Mouse (Mus musculus): ENCODE results near the gene Cfap57. TPM values are rescaled to one million over a fixed set of nuclear protein-coding genes. Genes with fewer than 3 reads are reported as not detected.

Gene Cfap57
- polyA plus RNA-seq (2015; fragmentation: Nextera tagmentation; extraction: Ambion mirVana), result 2.1 and 2.3 TPM in 2 replicates

GRCm38 (mm10) chr4:118620279-118620966 is at the start of gene Cfap57, which contains the start of gene Ebna1bp2:
Cfap57 (minus strand) TSS chr4:118620777.
Ebna1bp2 (plus strand) TSS chr4:118620799.
- H3K9me3 ChIP-seq, result no peaks in the 10 kb centered on the region
- H3K4me1 ChIP-seq, result peaks cover 12% of the 10 kb centered on the region
- H3K4me3 ChIP-seq, result peak within 1 kb of the TSS; percentile 62
- peak within 1 kb of the TSS; percentile 94 for H3K4me2 ChIP-seq
- peaks cover 19% of the 10 kb centered on the region for H3K36me3 ChIP-seq (replicated peaks)
- H3K27me3 ChIP-seq (replicated peaks), result no peaks in the 10 kb centered on the region
- WGBS, result under 1% methylated on average over 31 of the region's 41 CpGs
- H3K27ac ChIP-seq, result peak within 1 kb of the TSS; percentile 65
- ATAC-seq (replicated peaks), result peak; percentile 94
- H3K9ac ChIP-seq, result peak within 1 kb of the TSS; percentile 64

GRCm38 (mm10) chr4:118658652-118659051 is 38.1 kb upstream of the Cfap57 start, which contains the start of gene Olfr62:
Olfr62 (plus strand) TSS chr4:118658952.
- Histone ChIP-seq H3K4me2 (no peak within 1 kb of the TSS), H3K9ac (no peak within 1 kb of the TSS), H3K4me1 (no peaks in the 10 kb centered on the region), H3K4me3 (no peak within 1 kb of the TSS), H3K27me3 (replicated peaks) (no peaks in the 10 kb centered on the region), H3K9me3 (no peaks in the 10 kb centered on the region), H3K27ac (no peak within 1 kb of the TSS), H3K36me3 (replicated peaks) (no peaks in the 10 kb centered on the region)
- ATAC-seq (replicated peaks), result no peak

- Histone ChIP-seq H3K27me3 (replicated peaks) (no peaks in the 10 kb centered on the region), H3K4me3 (no peak overlapping the region), H3K4me2 (no peak overlapping the region), H3K4me1 (no peaks in the 10 kb centered on the region), H3K9ac (no peak overlapping the region), H3K27ac (no peak overlapping the region), H3K36me3 (replicated peaks) (no peaks in the 10 kb centered on the region), H3K9me3 (no peaks in the 10 kb centered on the region)
- WGBS, result 7% methylated on average over 2 of the region's 2 CpGs
- ATAC-seq (replicated peaks), result no peak
These were observed 24.7 kb upstream of the Cfap57 start for GRCm38 (mm10) chr4:118645234-118645633.

GRCm38 (mm10) chr4:118642346-118643190 is 22.0 kb upstream of the Cfap57 start:
- Histone ChIP-seq H3K4me1 (no peaks in the 10 kb centered on the region), H3K9ac (no peak overlapping the region), H3K27ac (no peak overlapping the region), H3K36me3 (replicated peaks) (no peaks in the 10 kb centered on the region), H3K4me2 (no peak overlapping the region), H3K9me3 (no peaks in the 10 kb centered on the region), H3K4me3 (no peak overlapping the region), H3K27me3 (replicated peaks) (no peaks in the 10 kb centered on the region)
- ATAC-seq (replicated peaks), result no peak
- WGBS, result 44% methylated on average over 20 of the region's 20 CpGs

GRCm38 (mm10) chr4:118630261-118630660 is 9.7 kb upstream of the Cfap57 start:
- no peaks in the 10 kb centered on the region for H3K9me3 ChIP-seq
- no peak for ATAC-seq (replicated peaks)
- no peak overlapping the region for H3K4me3 ChIP-seq
- no peak overlapping the region for H3K4me2 ChIP-seq
- no peak overlapping the region for H3K27ac ChIP-seq
- H3K27me3 ChIP-seq (replicated peaks), result no peaks in the 10 kb centered on the region
- 83% methylated on average over 5 of the region's 5 CpGs for WGBS
- no peak overlapping the region for H3K9ac ChIP-seq
- peaks cover 30% of the 10 kb centered on the region for H3K36me3 ChIP-seq (replicated peaks)
- H3K4me1 ChIP-seq, result no peaks in the 10 kb centered on the region

- ATAC-seq (replicated peaks), result no peak
- no peaks in the 10 kb centered on the region for H3K9me3 ChIP-seq
- H3K36me3 ChIP-seq (replicated peaks), result peaks cover 27% of the 10 kb centered on the region
- peak overlapping the region; percentile 62 for H3K4me3 ChIP-seq
- H3K4me1 ChIP-seq, result peaks cover 12% of the 10 kb centered on the region
- no peaks in the 10 kb centered on the region for H3K27me3 ChIP-seq (replicated peaks)
- no peak overlapping the region for H3K27ac ChIP-seq
- 91% methylated on average over 9 of the region's 9 CpGs for WGBS
- no peak overlapping the region for H3K9ac ChIP-seq
- peak overlapping the region; percentile 94 for H3K4me2 ChIP-seq
These were observed 1.2 kb upstream of the Cfap57 start for GRCm38 (mm10) chr4:118621781-118622180.

- ATAC-seq (replicated peaks), result no peak; the same call in 1 of the 2 replicates
- H3K9me3 ChIP-seq, result no peaks in the 10 kb centered on the region
- peak overlapping the region; percentile 94 for H3K4me2 ChIP-seq
- no peaks in the 10 kb centered on the region for H3K27me3 ChIP-seq (replicated peaks)
- WGBS, result under 1% methylated on average over 23 of the region's 23 CpGs
- peaks cover 12% of the 10 kb centered on the region for H3K4me1 ChIP-seq
- H3K4me3 ChIP-seq, result peak overlapping the region; percentile 62
- peak overlapping the region; percentile 64 for H3K9ac ChIP-seq
- no peak overlapping the region for H3K27ac ChIP-seq
- peaks cover 22% of the 10 kb centered on the region for H3K36me3 ChIP-seq (replicated peaks)
These were observed 367 bp upstream of the Cfap57 start for GRCm38 (mm10) chr4:118620967-118621320.

- Histone ChIP-seq H3K36me3 (replicated peaks) (no peaks in the 10 kb centered on the region), H3K9ac (no peak overlapping the region), H3K4me2 (no peak overlapping the region), H3K27me3 (replicated peaks) (no peaks in the 10 kb centered on the region), H3K4me3 (no peak overlapping the region), H3K9me3 (no peaks in the 10 kb centered on the region), H3K27ac (no peak overlapping the region), H3K4me1 (no peaks in the 10 kb centered on the region)
- WGBS, result 78% methylated on average over 11 of the region's 11 CpGs
- ATAC-seq (replicated peaks), result no peak
These were observed 5.2 kb downstream of the Cfap57 start for GRCm38 (mm10) chr4:118615412-118615811.

GRCm38 (mm10) chr4:118612619-118613018 is 8.0 kb downstream of the Cfap57 start:
- Histone ChIP-seq H3K27ac (no peak overlapping the region), H3K4me2 (no peak overlapping the region), H3K4me3 (no peak overlapping the region), H3K9ac (no peak overlapping the region), H3K27me3 (replicated peaks) (no peaks in the 10 kb centered on the region), H3K9me3 (no peaks in the 10 kb centered on the region), H3K36me3 (replicated peaks) (no peaks in the 10 kb centered on the region), H3K4me1 (no peaks in the 10 kb centered on the region)
- no peak for ATAC-seq (replicated peaks)
- 26% methylated on average over 11 of the region's 11 CpGs for WGBS

- Histone ChIP-seq H3K9ac (no peak overlapping the region), H3K4me1 (no peaks in the 10 kb centered on the region), H3K4me2 (no peak overlapping the region), H3K27me3 (replicated peaks) (no peaks in the 10 kb centered on the region), H3K4me3 (no peak overlapping the region), H3K9me3 (no peaks in the 10 kb centered on the region), H3K27ac (no peak overlapping the region), H3K36me3 (replicated peaks) (no peaks in the 10 kb centered on the region)
- WGBS, result 69% methylated on average over 3 of the region's 3 CpGs
- no peak for ATAC-seq (replicated peaks)
These were observed 10.7 kb downstream of the Cfap57 start for GRCm38 (mm10) chr4:118609836-118610235.

GRCm38 (mm10) chr4:118604065-118604464 is 16.5 kb downstream of the Cfap57 start:
- no peak for ATAC-seq (replicated peaks)
- H3K36me3 ChIP-seq (replicated peaks), result no peaks in the 10 kb centered on the region
- no peak overlapping the region for H3K4me3 ChIP-seq
- H3K4me2 ChIP-seq, result no peak overlapping the region
- no peak overlapping the region for H3K9ac ChIP-seq
- no peaks in the 10 kb centered on the region for H3K9me3 ChIP-seq
- H3K4me1 ChIP-seq, result no peaks in the 10 kb centered on the region
- H3K27me3 ChIP-seq (replicated peaks), result no peaks in the 10 kb centered on the region
- WGBS, result 71% methylated on average over 4 of the region's 4 CpGs
- no peak overlapping the region for H3K27ac ChIP-seq

- 2% methylated on average over 7 of the region's 7 CpGs for whole genome bisulfite sequencing
- Histone ChIP-seq H3K27ac (peak overlapping the region; percentile 69), H3K4me2 (peak overlapping the region; percentile 26; the same call in 1 of the 2 replicates), H3K9ac (no peak overlapping the region), H3K27me3 (replicated peaks) (no peaks in the 10 kb centered on the region), H3K4me3 (no peak overlapping the region), H3K9me3 (no peaks in the 10 kb centered on the region), H3K36me3 (replicated peaks) (no peaks in the 10 kb centered on the region), H3K4me1 (peaks cover 14% of the 10 kb centered on the region)
- peak; percentile 73 for ATAC-seq (replicated peaks)
These were observed 30.8 kb downstream of the Cfap57 start for GRCm38 (mm10) chr4:118589733-118590130.

Measured in midbrain, embryonic 15.5 days (tissue).